Mouse (Mus musculus) myocyte (in vitro differentiated cells): ENCODE measurements at regions not wholly inside any gene's neighbourhood (a gene's known extent, or its start where the extent isn't known, plus 50 kb on each side); places are given as distances from the start of the nearest gene placed in this dataset.

Experiments used
- CEBPB ChIP-seq: IDR thresholded peaks from 2 replicates; pipeline ENCODE4 v1.6.1; 2011; ENCODE audit warnings: mild to moderate bottlenecking, moderate library complexity; ENCODE audit not compliant: poor library complexity, insufficient read depth, severe bottlenecking
- E2F4 ChIP-seq: IDR thresholded peaks from one replicate; pipeline ENCODE4 v1.6.1; 2011; ENCODE audit warnings: mild to moderate bottlenecking, control low read depth, moderate library complexity; ENCODE audit not compliant: insufficient read depth
- MAX ChIP-seq: IDR thresholded peaks from one replicate; pipeline ENCODE4 v1.6.1; 2011; ENCODE audit warnings: low read depth, mild to moderate bottlenecking, control low read depth
- MYOD1 ChIP-seq, 3 experiments: IDR thresholded peaks; one replicate each; pipeline ENCODE4 v1.6.1; 2011; ENCODE audit warnings: control low read depth in 2 of 3, low read depth in 2 of 3, mild to moderate bottlenecking in 2 of 3, moderate library complexity in 1 of 3; ENCODE audit not compliant: insufficient read length in 2 of 3, control insufficient read depth in 1 of 3
- MYOG ChIP-seq, 3 experiments: IDR thresholded peaks; one replicate each; pipeline ENCODE4 v1.6.1; 2011; ENCODE audit warnings: control low read depth in 2 of 3, low read depth in 2 of 3, mild to moderate bottlenecking in 2 of 3; ENCODE audit not compliant: insufficient read length in 2 of 3, control insufficient read depth in 1 of 3, insufficient read depth in 1 of 3
- POLR2A ChIP-seq: IDR thresholded peaks from one replicate; pipeline ENCODE4 v1.6.1; 2011; ENCODE audit warnings: low read depth, mild to moderate bottlenecking, control low read depth, moderate library complexity; ENCODE audit not compliant: insufficient read length
- POLR2AphosphoS2 ChIP-seq: IDR thresholded peaks from one replicate; pipeline ENCODE4 v1.6.1; 2011; ENCODE audit warnings: low read depth, control low read depth; ENCODE audit not compliant: insufficient read length
- REST ChIP-seq: IDR thresholded peaks from one replicate; pipeline ENCODE4 v1.6.1; 2011; ENCODE audit warnings: mild to moderate bottlenecking, control low read depth, moderate library complexity; ENCODE audit not compliant: insufficient read depth, insufficient read length
- SRF ChIP-seq: IDR thresholded peaks from one replicate; pipeline ENCODE4 v1.6.1; 2011; ENCODE audit warnings: low read depth; ENCODE audit not compliant: control insufficient read depth, insufficient read length
- TCF12 ChIP-seq: IDR thresholded peaks from one replicate; pipeline ENCODE4 v1.6.1; 2011; ENCODE audit warnings: mild to moderate bottlenecking, control low read depth; ENCODE audit not compliant: poor library complexity, insufficient read depth, severe bottlenecking
- TCF3 ChIP-seq: IDR thresholded peaks from one replicate; pipeline ENCODE4 v1.6.1; 2011; ENCODE audit warnings: low read depth, control low read depth; ENCODE audit not compliant: insufficient read length
- USF1 ChIP-seq: IDR thresholded peaks from one replicate; pipeline ENCODE4 v1.6.1; 2011; ENCODE audit warnings: low read depth, mild to moderate bottlenecking, control low read depth, moderate library complexity

DNA sequence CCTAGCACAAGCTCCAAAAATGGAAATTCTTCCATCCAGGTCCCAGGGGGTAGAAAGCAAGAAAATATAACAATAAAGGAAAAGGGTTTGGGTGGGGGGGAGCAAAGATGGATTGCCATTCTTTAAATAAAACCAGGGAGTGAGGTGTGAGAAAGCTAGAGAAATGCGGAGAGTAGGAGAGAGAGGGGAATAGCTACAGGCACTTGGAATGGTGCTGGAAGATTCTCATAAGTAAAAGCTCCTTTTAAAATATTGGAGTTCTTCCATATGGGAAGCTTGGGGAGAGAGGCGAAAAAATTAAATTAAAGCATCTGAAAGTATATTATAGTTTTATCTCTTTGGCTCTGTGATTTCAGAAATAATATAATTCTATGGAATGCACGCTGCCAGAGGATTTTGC, 328.6 kb downstream of the Rnf144a start:
- TF ChIP-seq MAX: no peak
- TF ChIP-seq E2F4: no peak
- TF ChIP-seq MYOD1 (IDR thresholded peaks at IDR 0.05; ENCODE audit: control insufficient read depth in 1 of 3, insufficient read length in 2 of 3, low read depth in 2 of 3): no peak
- no peak for TF ChIP-seq USF1
- TF ChIP-seq POLR2A: no peak
- no peak for TF ChIP-seq MYOG (IDR thresholded peaks at IDR 0.05; ENCODE audit: control insufficient read depth in 1 of 3, insufficient read depth in 1 of 3, insufficient read length in 2 of 3, low read depth in 2 of 3)
- TF ChIP-seq TCF3: no peak
- TF ChIP-seq POLR2AphosphoS2: no peak
- no peak for TF ChIP-seq TCF12
- TF ChIP-seq CEBPB: no peak
- TF ChIP-seq SRF: no peak
- TF ChIP-seq REST: no peak
